In genomic region chr17:29007641-29008325, GRCm38 (mm10) we compare ENCODE assay signal across 8 mouse cellular contexts. TPM values are rescaled to one million over a fixed set of nuclear protein-coding genes. Genes with fewer than 3 reads are reported as not detected.
DNase-seq lines count a peak whose midpoint lies in the region; ATAC-seq lines count a peak whose summit lies in the region.

Gene Stk38, minus strand, starts transcription at chr17:29007995.

- H3K4me1 ChIP-seq in hindbrain, embryonic 12.5 days = peaks cover 24% of the 10 kb centered on the region

- peak within 1 kb of the TSS; percentile 84 for H3K4me2 ChIP-seq in hindbrain, embryonic 12.5 days (replicated peaks)

- under 1% methylated on average over 64 of the region's 65 CpGs for WGBS in hindbrain, embryonic 12.5 days

- peak within 1 kb of the TSS; percentile 97 for H3K9ac ChIP-seq in hindbrain, embryonic 12.5 days

- peak; percentile 93 for ATAC-seq in hindbrain, embryonic 12.5 days (ENCODE audit: low FRiP score)

- H3K27me3 ChIP-seq in hindbrain, embryonic 12.5 days = no peaks in the 10 kb centered on the region

- H3K27ac ChIP-seq in hindbrain, embryonic 12.5 days = peak within 1 kb of the TSS; percentile 96

- H3K4me3 ChIP-seq in hindbrain, embryonic 12.5 days = peak within 1 kb of the TSS; percentile 97

- DNase-seq in NIH3T3 (ENCODE audit: low read depth) = peak; percentile 92
- peak; percentile 95 to 96 for DNase-seq in cerebellum, postnatal 10 days
- DNase-seq in frontal cortex, postnatal 10 days (ENCODE audit: low spot score in 2 of 2) = peak; percentile 80 to 90
- peak; percentile 86 to 96 for DNase-seq in layer of hippocampus, postnatal 25 days (ENCODE audit: extremely low spot score in 1 of 2, low spot score in 1 of 2)
- DNase-seq in lung, postnatal 25 days (ENCODE audit: low spot score) = peak; percentile 92
- DNase-seq in retina, embryonic 14.5 days (ENCODE audit: low spot score) = peak; percentile 91
- peak; percentile 98 for DNase-seq in thymus, postnatal 4 days

- H3K36me3 ChIP-seq in hindbrain, embryonic 12.5 days = no peaks in the 10 kb centered on the region

- no peaks in the 10 kb centered on the region for H3K9me3 ChIP-seq in hindbrain, embryonic 12.5 days (replicated peaks)

RNA-seq across cellular contexts. Expression of gene Stk38, which starts in this region (rescaled TPM):
- 150 and 152 TPM in 2 replicates for polyA plus RNA-seq in hindbrain, embryonic 12.5 days (2016; fragmentation: Nextera tagmentation; extraction: Ambion mirVana)
- total RNA-seq in layer of hippocampus, postnatal 25 days (2021) = 10 to 100 TPM; 36.7 to 59.1 TPM

Comparison
In these comparisons a context has a peak if more than half of its experiments do, and no peak if none do; other contexts are left out.
1. Peak in every context shown above with its lines: DNase-seq, ATAC-seq, H3K4me3 ChIP-seq and H3K27ac ChIP-seq.